Mouse (Mus musculus) c-Kit-positive CD71-positive TER-119-negative erythroid progenitor cells, embryonic 14.5 days (primary cell): ENCODE data around the gene Acap2.
A peak's percentile ranks its signal among the peaks of the same experiment; 100 is the strongest.

ENCODE experiments used
- DNase-seq: peaks from one replicate; pipeline ENCODE4 v3.0.0-alpha.2; 2013; ENCODE audit warnings: low read depth

Gene Acap2

DNA sequence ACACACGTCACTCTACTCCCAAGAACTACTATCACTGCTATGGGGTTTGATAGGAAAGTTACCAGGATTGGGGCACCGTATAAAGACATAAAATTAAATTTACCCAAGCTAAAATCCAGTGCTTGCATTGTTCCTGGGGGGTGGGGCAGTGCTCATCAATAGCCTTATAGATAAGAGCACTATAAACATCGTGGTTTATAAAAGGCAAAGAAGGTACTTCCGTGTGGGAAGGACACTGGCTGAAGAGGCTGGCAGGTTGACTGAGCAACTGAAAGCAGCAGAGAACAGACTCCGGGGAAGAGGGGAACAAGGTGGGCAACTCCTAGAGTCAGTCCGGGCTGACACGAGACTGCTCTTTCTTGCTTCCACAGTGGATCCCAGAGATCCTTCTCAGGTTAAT lies 33.1 kb downstream of the Acap2 start:
- no peak for DNase-seq

DNA sequence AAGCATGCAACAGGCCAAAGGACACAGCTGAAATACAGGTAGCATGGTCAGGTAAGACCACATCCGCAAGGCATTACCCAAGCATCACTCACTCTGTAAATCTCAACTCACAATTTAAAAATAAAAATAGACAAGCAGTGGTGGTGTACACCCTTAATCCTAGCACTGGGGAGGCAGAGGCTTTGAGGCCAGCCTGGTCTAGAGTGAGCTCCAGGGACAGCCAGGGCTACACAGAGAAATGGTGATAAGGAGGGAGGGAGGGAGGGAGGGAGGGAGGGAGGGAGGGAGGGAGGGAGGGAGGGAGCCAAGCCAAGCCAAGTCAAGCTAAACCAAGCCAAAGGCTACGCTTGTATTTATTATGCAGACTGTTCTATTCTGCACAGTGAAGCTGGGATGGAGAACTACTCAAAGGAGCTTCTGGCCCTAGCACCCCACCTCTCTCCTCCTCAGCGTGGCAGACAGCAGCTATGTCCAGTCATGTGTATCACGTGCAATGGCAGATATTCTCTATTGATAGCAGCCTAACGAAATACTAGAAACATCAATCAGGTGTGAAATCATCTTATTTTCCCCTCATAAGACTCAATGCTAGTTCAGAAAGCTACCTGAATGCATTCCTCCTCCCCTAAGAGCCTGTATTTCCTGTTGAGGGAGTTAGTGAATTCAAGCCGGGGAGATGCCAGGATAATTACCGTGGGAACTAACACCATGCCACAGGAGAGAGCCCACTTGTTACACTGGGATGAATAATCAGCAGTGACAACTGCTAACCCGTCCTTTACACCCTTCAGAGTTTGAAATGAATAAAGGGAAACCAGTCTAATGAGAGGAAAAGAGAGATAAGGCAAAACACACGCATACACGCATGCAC lies 33.8 kb downstream of the Acap2 start:
- DNase-seq: no peak

DNA sequence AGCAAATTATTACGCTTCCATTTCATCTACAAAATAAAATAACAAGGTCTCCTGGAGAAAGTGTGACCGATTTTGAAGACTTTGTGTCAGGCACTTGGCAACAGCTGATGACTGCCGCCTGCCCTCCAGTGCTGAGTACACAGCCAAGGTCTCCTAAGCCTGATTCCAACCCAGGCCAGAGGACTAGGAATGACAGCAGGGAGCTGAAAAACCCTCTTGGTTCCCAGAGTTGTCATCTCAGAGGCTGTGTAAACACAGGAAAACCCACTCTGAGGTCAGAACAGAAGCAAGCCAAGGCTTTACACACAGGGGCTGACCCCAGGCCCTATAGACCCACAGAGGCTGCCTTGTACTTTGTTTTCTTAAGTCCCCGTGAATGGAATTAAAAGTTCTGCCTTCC lies 35.1 kb downstream of the Acap2 start:
- no peak for DNase-seq

DNA sequence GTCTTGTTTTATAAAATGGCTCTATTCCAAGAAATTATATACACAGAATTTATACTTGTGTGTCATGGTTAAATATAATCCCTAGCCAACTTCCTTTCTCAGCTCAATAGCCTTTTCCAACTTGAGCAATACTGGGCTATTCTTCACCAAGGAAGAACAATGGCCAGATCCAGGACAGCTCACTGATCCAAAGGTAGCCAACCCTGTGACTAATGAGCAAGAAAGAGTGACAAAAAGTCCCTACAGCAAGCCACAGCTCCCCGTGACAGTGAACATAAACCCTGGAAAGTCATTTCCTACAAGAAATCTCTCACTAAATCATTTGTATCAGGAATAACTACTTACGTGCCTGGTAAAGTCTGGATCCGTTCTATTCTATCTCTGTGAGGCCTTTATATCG lies 35.6 kb downstream of the Acap2 start:
- DNase-seq: no peak

DNA sequence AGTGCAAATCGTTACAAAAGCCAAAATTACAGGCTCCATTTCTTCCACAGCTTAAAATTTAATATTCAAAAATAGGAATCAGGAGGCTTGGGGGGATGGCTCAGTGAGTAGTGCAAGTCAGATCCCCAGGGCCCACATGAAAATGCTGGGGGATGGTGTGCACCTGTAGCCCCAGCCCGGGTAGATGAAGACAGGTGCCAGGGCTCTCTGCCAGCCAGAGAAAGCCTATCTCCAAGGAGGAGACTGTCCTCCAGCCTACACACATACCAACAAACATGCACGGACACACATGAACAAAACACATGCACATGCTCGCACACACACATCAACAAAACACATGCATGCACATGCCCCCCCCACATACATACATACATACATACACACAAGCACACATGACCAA lies 36.9 kb downstream of the Acap2 start:
- DNase-seq: no peak

DNA sequence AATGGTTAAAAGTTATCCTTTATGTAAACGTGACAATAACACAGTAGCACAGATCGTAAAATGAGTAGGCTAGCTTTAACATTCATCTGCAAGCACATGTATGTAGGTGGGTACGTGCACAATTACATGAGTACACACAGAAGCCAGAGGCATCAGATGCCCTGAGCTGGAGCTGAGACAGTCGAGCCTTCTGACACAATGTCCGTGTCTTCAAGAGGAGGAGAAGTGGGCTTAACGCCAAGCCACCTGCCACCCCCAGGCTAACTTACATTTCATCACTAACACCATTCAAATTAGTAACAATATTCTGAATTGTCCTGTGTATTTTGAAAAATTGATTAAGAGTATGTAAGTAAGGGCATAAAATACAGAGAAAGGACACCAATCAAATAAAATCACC lies 40.6 kb downstream of the Acap2 start:
- no peak for DNase-seq

DNA sequence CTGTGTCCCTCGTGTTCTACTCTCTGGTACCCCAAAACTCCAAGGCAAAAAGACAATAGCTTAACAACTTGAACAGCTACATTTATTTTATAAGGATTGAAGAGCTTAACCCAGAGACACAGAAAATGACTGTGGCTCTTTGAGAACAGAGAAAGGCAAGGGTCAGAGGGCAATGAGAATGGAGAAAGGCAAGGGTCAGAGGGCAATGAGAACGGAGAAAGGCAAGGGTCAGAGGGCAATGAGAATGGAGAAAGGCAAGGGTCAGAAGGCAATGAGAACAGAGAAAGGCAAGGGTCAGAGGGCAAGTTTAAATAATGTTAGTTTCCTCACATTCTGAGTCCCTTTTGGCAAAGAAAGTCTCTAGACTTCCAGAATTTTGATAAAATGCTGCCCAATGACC lies 41.6 kb downstream of the Acap2 start:
- DNase-seq: no peak

DNA sequence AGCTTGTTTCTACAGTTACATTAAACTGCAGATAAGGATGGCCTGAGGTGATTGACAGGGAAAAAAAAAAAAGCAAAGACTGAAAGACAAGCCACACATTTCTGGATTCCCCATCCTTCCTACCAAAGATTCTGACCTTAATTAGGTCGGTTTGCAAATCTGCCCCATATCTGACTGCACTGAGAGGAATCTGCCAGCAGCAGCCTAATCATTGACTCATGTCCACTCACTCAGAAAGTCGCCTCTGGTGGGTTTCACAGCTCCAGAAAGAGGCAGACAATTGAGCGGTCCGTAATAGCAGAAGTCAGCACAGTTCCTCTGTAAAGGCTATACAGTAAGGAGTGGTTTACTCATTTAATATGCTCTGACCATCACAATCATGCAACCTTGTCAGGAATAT lies 51.2 kb downstream of the Acap2 start:
- DNase-seq: no peak

DNA sequence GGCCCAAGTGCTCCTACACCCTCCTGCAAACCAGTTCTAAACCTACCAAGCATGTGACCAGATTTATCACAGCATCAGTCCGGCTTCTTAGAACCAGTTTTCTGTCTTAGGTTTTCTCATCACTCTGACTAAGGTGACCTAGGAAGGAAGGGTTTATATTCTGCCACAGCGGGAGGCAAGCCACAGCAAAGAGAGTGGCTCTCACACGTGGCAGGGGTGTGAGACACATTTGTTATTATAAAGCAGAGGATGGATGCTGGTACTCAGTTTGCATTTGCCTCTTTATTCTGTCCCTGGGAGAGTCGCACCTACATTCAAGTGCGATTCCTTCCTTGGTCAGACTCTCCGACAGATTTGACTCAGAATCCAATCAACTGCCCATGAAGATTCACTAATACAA lies 52.2 kb downstream of the Acap2 start:
- DNase-seq: no peak

DNA sequence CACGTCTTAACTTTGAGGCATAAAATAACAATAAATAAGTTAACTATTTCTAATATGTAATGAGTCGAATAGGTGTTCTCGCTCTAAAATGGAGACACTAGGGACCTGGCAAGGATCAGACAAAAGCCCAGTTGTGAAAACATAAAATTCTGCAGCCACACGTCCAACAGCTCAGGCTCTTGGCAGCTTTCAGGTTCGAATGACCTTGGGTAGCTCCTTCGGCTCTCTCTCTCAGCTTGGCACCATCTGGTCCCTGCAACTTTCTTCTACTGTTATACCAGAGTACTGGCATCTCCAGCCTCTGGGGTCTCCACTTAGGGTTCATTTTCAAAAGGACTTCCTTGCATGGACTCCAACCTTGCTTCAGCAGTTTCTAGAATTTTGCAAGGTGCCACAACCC lies 53.3 kb downstream of the Acap2 start:
- no peak for DNase-seq

DNA sequence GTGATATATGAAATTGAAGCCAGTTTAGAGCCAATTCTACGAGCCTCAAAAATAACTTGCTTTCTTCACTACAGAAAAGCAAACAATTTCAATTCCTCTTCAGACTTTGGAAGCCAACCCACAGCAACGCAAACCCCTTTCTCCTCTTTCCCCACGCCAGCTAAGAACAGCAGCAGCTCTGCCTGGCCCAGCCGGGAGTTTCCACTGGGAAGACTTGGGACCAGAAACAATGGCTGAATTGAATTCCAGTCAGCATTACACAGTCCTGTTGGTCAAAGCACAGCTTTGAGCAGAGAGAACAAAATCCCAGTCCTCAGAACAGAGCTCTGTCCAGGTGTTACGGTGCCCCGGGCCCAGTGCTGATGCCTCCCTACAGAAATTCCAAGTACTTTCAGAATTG lies 59.1 kb downstream of the Acap2 start:
- no peak for DNase-seq

DNA sequence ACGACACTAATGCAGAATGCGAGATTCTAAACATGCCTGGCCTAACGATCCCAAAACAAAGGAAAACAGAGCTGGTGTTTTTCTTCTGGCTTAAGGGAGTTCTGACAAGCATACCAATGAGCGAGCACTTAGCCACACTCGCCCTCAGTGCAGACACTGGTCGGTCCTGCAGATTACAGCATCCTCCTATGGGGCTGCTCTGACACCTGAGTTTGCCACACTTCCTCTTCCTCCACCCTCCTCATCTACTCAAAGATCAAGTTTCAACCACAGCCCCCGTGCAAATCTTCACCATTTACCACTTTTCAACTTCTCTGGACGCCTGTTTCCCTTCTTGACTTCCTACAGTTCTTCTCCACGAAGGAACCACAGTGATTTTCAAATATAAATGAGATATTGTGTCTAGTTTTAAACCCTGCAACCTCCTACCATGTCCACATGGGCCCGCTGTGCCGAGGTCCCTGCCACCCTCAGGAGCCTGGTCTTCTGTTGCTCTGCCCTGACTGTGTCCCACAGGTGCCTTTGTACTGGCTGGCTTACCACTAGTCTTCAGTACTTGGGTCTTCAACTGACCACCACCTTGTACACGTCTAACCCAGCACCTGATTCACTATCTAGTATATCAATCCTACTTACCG lies 64.3 kb downstream of the Acap2 start:
- no peak for DNase-seq

DNA sequence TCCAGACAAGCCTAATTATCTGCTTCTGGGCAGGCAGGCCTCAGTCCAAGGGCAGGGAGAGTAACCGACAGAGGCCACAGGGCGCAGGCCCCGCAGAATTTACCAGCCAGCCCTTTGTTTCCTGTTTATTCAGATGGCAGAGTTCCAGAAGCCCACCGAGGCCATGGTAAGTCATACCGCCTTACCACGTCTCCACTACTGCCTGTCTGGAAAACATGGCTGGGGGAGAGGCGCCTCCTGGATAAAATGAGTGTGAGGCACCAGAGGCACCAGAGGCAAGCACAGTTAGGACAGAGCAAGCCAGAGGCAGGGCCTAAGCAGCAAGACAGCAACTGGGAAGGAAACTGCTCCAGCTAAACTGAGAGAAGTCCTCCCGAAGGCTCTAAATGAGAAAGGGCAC lies 65.5 kb downstream of the Acap2 start:
- no peak for DNase-seq

DNA sequence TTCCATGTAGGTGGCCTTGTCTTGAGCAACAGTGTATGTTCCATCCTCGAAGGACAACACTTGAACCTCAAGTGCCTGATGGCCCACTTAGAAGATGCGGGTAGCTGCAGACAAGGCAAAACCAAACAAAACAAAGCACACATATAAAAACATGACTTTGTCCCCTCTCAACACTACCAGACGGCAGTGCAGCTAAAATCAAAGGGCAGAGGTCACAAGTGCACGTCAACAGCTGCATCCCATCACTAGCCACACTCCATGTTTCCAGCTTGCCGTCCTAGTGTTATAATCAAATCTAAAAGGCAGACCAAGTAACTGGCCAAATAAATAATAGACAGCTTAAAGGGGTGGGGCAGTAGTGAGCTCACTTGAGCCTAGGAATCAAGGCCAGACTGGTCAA lies 69.5 kb downstream of the Acap2 start:
- DNase-seq: no peak

DNA sequence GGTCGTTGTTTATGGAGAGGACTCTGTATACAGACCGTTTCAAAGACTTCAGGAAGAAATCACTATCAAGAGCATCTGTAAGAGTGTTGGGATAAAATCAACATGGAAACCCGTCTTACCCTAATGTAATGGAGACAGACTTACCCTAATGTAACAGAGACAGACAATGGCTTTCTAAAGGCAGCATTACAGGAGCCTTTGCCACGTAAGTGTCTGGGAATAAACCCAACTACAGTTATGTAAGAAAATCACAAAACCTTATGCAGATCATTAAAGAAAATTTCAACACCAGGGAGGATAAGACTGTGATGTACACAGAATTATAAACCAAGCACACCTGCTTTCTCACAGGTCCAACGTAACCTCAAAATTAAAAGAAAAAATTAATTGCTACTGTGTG lies 72.9 kb downstream of the Acap2 start:
- DNase-seq: no peak

DNA sequence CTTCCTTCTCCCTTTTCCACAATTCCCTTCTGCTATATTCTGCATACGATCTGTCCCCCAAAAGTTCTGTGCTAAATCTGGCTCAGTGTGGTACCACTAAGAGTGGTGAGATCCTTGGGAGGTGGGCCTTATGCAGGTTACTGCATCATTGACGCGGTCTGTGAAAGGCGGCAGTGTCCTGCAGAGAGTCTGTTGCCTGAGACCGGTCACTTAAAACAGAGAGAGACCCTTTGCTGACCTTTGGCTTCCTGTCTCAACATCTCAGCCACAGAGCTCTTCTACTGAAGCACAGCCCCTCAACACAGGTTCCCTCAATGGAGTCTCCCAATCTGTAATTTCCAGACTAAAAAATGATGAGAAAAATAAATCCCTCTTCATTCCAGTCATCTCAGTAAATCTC lies 76.1 kb downstream of the Acap2 start:
- DNase-seq: no peak

DNA sequence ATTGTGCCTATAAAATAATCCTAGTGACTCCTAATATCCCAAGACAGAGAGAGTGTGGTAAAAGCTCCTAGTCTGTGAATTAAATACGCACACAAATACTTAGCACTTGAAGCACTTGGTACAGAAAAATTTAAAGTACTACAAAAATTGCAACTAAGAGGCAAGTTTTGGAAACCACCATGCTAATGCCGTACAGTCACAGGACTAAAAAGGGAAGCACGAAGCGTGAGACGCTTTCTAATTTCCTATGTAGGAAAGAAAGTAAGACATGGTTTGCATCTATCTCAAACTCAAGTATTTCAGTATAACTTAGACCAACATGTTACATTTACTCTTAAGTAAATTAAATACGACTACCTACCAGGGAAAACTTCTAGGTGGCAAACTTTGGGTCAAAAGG lies 79.4 kb downstream of the Acap2 start:
- DNase-seq: no peak

DNA sequence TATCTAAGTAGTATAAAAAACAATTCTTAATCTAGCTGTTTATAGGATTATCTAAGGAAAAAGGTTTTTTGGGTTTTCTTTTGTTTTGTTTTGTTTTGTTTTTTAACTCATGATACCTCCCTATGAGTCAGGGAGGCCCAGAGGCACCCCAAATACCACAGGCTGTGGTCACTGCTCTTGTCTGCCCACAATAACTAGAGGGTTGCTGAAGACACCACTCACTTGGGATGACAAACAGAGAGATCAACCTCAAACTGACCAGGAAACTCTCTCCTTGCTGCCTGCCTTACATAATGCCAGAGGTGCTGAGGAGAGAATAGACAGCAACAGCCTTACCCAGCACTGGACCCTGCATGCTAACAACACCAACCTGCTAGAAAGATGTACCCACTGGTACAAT lies 87.4 kb downstream of the Acap2 start:
- no peak for DNase-seq

DNA sequence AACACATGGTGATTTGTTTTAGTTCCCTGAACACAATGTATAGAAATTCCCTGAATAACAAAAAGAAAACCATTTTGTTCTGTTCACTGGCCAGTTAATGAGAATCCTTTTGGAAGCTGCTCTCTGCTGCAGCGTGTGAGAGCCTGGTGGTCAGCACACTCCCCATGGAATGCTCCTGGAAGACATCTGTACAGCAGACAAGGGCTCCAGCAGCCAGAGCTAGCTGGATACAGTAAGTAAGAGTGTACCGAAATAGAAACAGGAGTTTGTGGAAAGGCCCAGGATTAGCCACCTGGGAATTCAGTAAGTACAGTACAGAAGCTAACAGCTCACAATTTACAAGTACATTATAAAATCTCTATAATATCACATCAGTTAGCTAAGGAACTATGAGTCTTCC lies 99.7 kb downstream of the Acap2 start:
- no peak for DNase-seq

DNA sequence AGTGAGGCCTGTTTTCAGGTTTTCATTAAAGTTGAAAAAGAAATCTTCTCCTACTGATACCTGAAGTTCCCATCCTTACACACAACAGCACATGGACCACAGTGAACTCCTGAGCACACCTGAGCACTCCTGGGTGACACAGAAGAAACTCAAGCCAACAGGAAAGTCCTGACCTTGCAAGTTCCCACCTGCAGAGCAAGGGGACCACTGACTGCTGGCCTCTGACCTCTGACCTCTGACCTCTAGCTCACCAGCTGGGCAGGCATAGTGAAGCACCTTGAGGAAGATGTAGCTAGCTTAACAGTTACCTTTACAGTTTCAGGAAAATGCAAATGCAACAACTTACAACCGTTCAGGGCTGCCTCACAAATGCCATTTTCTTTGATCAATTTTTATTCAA lies 101.1 kb downstream of the Acap2 start:
- DNase-seq: no peak

DNA sequence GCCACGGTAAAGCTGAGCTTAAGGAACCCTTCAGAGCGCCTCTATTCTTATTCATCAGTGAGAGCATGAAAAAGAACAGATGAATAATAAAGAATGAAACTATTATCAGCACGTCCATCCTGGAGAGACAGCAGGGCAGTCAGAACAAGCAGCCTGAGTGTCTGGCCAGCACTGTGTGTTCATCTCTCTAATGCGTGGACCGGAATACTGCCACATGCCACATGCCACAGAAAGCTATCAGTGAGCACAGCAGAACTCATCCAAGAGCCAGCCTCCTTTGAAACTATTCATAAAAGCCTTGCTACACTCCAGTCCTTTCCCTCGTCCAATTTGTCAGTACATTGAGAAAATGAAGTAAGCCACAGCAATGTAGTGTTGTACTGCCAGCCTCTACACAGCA lies 107.0 kb downstream of the Acap2 start:
- no peak for DNase-seq

DNA sequence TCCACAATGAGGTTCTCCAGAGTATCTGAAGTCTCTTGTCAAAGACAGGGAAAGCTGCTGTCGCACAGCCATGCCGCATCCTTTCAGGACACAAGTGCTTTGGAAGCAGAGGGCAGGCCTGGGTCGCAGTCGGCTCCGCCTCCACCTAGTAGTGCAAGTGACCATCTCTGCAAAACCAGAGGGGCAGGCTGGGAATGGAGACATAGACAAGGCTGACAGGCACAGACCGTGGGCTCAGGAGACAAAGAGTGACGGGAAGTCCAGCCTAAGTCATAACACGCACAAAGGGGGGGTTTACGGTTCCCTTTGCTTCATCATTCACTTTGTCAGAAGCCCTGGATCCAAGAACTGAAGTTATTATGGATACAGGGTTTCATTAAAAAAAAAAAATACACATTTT lies 107.9 kb downstream of the Acap2 start:
- no peak for DNase-seq

DNA sequence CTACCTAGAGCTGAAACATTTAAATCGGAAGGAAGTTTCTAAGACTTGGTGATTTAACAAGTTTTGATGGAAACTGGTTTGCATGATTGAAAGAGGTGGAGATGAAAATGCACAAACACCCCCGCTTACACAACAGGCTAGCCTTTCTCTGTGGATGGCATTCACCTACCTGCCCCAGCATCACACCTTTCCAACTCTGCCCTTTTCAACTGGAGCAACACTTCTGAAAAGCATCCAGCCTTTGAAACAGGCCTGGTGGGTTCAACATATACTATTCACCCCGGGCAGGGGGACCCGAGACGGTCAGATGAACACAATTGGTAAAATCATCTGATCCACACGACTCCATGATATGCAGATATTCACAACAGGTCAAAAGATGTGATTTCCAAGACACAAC lies 119.2 kb downstream of the Acap2 start:
- no peak for DNase-seq

DNA sequence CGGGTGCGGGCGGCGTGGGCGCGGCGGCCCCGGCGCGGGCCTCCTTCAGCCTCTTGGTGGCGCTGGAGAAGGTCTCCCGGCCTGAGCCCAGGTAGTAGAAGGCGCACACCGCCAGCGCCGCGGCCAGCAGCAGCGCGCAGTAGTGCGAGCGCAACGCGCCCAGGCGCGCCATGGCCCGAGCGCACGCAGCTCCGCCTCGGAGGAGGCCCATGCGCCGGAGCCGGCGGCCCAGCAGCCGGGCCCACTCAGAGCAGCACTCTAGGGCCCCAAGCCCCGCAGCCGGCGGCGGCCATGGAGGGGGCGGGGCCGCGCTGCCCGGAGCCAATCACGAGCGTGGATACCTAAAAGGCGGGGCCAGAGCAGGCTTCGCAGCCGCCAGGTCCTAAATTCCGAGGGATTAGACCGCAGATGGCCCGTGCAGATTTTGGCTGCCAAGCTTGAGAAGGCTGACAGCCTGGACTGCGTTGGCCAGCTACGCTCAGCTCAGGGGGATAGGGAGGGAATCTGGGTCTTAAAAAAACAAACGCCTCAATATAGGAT lies 119.8 kb downstream of the Acap2 start, which contains the start of gene Xxylt1:
Xxylt1 (minus strand) TSS at position 308 of the 540 bp plus-strand sequence.
- peak; percentile 84 for DNase-seq
